Mouse (Mus musculus) gastrocnemius, postnatal 14 days (tissue): Measurements from ENCODE around the gene Cfap206. TPM values are rescaled to one million over a fixed set of nuclear protein-coding genes. Genes with fewer than 3 reads are reported as not detected.

Experiments used
- DNase-seq: peaks from one replicate; pipeline ENCODE4 v3.0.0; 2021; ENCODE audit warnings: mixed read lengths
- intact Hi-C: fragments of 180-260 bp; cut with DNase I; formaldehyde crosslinking; loops from one replicate; pipeline ENCODE4 v1.15.1; 2025; ENCODE audit warnings: low total_unique reads
- total RNA-seq, 2 experiments: library from RNA; stranded (reverse); gene quantifications; 2 replicates each; pipeline ENCODE4 v1.2.3; 2021

Gene Cfap206
- total RNA-seq, 2 experiments from 2014 or later: not detected

- peak; percentile 95 for DNase-seq
- intact Hi-C loops: loop anchor here (10.0 kb wide), 1 partner anchor 88 kb away; the partner anchor contains the start of gene Smim8
Observed at GRCm38 (mm10) chr4:34686874-34687567, 43.0 kb downstream of the Cfap206 start, which contains the start of gene Slc35a1. TSS of gene Slc35a1 (minus strand) at chr4:34687438.

DNA sequence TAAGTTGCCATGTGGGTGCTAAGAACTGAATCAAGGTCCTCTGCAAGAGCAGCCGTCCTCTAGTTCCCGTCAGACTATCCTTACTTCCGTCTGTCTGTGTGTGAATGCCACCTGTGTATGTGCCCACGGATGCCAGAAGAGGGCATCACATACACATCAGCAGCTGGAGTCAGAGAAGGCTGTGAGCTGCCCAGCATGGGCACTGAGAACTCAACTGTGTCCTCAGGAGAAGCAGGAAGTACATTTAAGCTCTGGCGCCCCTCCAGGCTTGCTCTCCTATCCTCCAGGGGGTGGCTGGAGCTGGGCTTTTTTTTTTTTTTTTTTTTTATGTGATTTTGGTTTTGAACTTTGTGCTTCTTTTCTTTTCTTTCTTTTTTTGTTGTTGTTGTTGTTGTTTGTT is 49.5 kb downstream of the Cfap206 start:
- intact Hi-C loops: loop anchor here (10.0 kb wide), 1 partner anchor 94 kb away; the partner anchor contains the start of gene Smim8

GRCm38 (mm10) chr4:34673721-34674120 is 56.3 kb downstream of the Cfap206 start:
- intact Hi-C loops: no loop called here
- no peak for DNase-seq

More for the DNA sequence above, 49.5 kb downstream of the Cfap206 start:
- peak; percentile 16 for DNase-seq

DNA sequence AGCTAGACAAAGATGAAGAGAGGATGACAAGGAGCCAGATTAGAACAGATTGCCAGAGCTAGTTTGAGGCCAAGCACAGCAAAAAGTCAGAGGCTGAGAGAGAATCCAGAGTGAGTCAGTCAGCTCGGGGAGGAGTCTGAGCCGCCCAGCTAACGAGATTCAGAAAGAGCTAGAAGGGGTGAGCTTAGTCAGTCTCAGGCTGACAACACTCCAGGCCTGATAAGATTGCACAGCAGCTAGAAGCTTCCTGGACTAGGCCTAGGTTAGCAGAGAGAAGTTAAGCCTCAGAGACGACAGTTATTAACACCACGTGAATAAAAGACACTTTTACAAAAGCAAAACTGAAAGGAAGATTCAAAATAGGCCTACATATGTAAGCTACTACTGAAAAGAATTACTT is 62.1 kb downstream of the Cfap206 start:
- no peak for DNase-seq
- intact Hi-C loops: no loop called here

- DNase-seq: no peak
- intact Hi-C loops: no loop called here
Observed at GRCm38 (mm10) chr4:34661927-34662326, 68.1 kb downstream of the Cfap206 start.

DNA sequence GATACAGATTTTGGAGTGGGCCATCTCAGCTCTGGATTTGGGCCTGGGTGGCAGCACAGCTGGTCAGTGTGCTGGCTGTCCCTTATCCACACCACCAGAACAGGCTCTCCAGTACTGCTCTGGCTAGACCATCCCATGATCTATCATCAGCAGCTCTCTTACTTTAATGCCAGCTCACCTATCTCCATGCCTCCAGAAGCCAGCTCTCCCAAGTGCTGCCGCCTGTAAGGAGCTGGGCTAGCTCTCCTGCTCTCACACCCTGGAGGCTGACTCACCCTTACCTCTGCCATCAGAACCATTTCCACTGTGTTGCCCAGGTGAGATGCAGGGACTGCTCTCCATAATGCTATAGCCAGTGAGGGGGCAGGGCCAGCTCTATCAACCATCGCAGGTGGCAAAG is 68.5 kb downstream of the Cfap206 start:
- intact Hi-C loops: no loop called here
- DNase-seq: no peak

- intact Hi-C loops: no loop called here
- DNase-seq: no peak
Observed at GRCm38 (mm10) chr4:34659012-34659411, 71.0 kb downstream of the Cfap206 start.

GRCm38 (mm10) chr4:34656101-34656500 is 73.9 kb downstream of the Cfap206 start:
- intact Hi-C loops: no loop called here

GRCm38 (mm10) chr4:34653179-34653578 is 76.8 kb downstream of the Cfap206 start:
- intact Hi-C loops: no loop called here

More at GRCm38 (mm10) chr4:34656101-34656500, 73.9 kb downstream of the Cfap206 start:
- DNase-seq: no peak

DNA sequence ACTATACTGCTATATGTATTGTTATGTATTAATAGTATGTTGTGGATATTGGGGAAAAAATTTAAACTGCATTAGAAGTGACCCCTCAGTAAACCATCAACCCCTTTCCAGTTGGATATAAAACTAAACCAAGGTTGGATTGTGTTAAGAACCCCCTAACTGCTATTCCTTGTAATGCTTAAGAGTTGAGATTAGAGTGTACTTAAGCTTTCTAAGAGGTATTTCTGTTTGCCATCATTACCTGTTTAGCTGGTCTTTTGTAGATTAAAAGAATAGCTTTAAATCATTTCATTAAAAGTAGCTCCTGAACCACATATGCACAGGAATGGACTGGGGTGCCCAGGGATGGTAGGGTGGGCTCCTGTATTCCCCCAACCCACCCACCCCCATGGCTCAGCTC is 85.2 kb downstream of the Cfap206 start:
- intact Hi-C loops: no loop called here
- DNase-seq: no peak

More at GRCm38 (mm10) chr4:34653179-34653578, 76.8 kb downstream of the Cfap206 start:
- no peak for DNase-seq

DNA sequence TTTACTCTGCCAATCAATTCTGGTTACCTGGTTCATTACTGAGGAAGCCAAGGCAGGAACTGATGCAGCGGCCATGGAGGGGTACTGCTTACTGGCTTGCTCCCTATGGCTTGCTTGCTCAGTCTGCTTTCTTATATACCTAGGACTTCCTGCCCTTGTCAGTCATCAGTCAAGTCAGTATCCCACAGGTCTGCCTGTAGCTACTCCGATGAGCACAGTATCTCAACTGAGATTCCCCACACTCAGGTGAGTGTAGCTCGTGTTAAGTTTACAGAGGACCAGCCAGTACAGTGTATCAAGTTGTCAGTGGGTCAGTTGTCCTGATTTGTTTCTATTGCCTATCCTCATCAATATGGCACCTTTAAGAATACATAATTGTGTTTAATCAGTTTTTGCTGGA is 89.3 kb downstream of the Cfap206 start:
- DNase-seq: no peak
- intact Hi-C loops: no loop called here

DNA sequence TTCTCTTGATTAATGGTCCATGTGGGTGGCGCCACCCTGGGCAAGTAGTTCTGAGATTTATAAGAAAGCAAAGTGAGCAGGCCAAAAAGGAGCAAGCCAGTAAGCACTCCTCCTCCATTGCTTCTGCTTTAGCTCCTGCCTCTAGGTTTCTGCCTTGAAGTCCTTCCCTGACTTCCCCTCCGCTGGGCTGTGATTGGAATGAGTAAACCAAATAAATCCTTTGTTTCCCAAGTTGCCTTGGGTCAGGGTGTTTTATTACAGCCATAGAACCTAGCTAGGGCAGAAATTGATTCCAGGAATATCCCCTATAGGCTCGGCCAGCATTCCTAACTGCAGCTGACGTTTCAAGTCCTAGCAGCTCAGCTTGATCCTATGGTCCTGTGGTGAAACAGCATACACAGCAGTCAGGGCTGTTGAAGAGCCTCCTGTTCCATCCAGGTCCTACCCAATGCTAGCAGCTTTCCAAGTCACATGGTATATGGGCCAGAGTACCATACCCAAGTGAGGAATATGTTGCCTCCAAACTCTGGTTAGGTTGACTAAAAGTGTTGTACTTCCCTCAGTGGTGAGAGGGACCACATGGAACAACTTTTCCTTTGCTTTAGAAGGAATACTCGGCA is 90.2 kb downstream of the Cfap206 start:
- intact Hi-C loops: no loop called here
- no peak for DNase-seq

Other genes starting within 250 kb of the Cfap206 start
- gene Akirin2, start 179.3 kb downstream of the Cfap206 start, total RNA-seq: 10 to 100 TPM; 46.8 to 51.0 TPM
- 10 to 100 TPM; 29.1 to 29.2 TPM for gene Orc3, start 115.3 kb downstream of the Cfap206 start, total RNA-seq
- 10 to 100 TPM; 14.0 to 21.1 TPM for gene Rars2, start 115.2 kb downstream of the Cfap206 start, total RNA-seq
- 10 to 100 TPM; 11.4 to 12.3 TPM for gene Slc35a1, start 42.8 kb downstream of the Cfap206 start, total RNA-seq
- gene Gm136, start 26.1 kb upstream of the Cfap206 start, total RNA-seq: not detected
- 10 to 100 TPM; 24.5 to 29.0 TPM for gene Smim8, start 48.2 kb upstream of the Cfap206 start, total RNA-seq
- 1 to 10 TPM; 8.6 to 8.8 TPM for gene Zfp292, start 152.8 kb upstream of the Cfap206 start, total RNA-seq
- not detected for gene Cga, start 163.6 kb upstream of the Cfap206 start, total RNA-seq